Mouse (Mus musculus): Measurements from ENCODE around the gene Aqp7.
"Not testable (repeated sequence)": the region's sequence is repeated elsewhere in the genome, so short reads cannot be mapped to it uniquely, and the experiment has no call there.

Gene Aqp7

DNA sequence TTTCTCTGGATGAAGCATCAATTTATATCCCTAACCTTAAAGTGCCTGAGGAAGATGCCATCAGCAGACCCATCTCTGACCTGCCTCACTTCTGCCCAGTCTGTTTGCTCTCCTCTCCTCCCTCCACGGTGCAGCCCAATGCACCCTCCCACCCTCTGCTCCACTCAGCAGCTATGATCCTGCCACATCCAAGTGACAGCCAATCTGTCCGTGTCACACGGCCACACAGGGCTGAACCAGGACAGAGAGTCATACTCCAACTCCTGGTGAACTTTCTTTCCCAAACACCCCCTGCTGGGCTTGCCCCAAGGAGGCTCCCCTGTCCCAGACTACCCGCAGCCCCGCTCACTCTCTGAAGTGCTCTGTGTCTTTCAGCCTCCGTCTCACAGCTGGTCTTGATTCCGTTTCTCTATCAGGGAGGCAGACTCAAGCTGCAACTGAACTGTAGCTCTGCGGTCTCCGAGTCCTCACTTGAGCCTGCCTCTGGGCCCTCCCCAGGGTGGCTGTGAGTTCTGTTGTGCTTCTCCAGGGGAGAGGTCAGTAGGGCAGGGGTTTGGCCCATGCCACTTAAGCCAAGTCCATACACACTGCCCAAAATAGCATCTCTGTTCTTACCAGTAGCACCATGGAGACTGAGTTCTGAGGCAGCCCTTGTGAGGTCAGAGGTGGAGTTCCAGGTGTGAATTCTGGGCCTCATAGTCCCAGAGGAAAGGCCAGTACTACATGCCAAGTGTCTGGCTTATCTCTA, at the start of gene Aqp7:
Gene Aqp7, minus strand, starts transcription at position 616 of the 748 bp plus-strand sequence.
- no peak for DNase-seq

DNA sequence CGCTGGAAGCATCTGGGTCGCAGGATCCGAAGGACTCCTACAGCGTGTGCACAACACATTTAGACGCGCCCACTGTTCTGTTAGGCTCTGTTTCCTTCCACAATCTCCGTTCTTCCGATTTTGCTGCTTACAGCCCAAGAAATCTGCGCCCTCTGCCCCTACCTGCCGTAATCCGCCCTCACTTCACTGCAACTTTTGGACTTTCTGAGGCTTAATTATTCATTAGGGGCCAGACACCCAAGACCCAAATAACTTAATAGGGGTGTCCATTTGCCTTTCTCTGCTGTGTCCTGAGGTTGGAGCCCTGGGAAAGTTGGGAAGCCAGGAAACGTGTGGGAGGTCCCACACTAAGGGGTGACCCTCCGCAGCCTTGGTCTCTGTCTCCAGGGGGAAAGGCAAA, 49.4 kb upstream of the Aqp7 start:
- no peak for DNase-seq

DNA sequence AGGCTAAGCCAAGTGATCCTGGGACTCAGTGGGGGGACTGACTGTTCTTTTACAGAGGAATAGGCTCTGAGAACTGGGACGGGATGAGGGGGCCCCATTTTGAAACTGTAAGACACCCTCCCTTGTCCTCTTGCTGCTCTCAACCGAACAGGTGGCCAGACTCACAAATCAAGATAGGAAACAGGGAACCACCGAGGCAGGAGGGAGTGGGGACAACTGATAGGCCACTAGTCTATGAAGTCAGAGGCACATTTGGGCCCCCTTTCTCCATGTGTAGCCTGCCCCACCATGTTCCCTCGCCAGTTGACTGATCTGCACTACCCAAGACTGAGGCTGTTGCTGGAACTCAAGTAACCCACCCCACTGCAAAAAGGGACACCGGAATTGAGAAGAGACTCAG, 48.9 kb upstream of the Aqp7 start:
- DNase-seq, result no peak

DNA sequence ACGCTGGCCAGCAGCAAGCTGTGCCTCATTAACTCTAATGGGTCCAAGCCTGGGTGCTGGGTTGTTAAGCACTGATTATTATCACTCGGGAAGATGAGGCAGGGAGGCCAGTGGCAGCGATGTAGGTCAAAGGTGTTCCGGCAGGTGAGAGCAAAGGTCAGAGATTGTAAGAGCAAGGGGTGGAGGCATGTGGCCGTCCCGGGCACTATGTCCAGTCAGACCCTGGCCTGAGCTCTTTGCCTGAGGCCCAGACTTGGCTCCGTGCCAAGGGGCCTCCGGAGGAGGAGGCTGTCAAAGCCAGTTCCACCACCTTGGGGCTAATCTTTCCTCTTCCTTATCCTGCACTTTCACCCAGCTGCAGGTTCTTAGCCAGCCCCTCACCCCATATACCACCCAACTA, 48.2 kb upstream of the Aqp7 start:
- DNase-seq, result no peak

DNA sequence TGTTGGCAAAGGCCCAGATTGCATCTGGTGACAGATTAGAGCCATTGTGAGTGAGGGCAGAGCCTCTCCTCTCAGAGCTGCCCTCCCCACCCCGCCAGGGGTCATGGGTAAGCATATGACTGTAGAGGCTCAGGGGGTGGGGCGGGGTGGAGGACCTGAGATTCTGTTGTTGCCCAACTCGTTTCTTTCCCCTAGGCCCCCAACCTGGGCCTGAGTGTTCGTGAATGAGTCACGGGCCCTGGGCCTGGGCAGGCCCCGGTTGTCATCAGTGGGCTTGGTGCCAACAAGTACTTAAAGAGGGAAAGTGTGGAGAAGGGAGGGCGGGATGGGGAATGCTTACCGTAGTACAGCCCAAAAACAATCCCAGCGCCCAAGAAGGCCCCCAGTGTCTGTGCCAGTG, 46.4 kb upstream of the Aqp7 start:
- no peak for DNase-seq

- DNase-seq, result no peak
Observed at GRCm38 (mm10) chr4:41092958-41093357, 45.0 kb upstream of the Aqp7 start.

DNA sequence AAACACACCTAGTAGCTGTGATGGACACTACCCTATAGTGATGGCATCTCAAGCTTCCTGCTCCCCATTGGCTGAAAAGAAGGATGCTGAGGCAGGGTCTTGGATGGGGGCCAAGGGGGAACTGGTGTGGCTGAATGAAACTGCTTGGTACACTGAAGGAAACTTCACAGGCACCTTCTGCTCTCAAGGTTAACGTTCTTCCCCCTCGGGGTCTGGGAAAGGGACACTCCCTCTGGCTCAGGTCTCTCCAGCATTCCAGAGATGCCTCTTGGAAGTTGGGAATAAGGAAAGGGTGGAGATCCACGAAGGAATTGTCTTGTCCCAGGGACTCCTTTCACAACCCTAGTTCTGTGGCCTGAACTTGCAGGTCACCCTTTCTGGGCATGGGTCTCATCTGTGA, 43.5 kb upstream of the Aqp7 start:
- DNase-seq, result no peak

GRCm38 (mm10) chr4:41089705-41090104, 41.8 kb upstream of the Aqp7 start:
- no peak for DNase-seq

GRCm38 (mm10) chr4:41089189-41089588, 41.2 kb upstream of the Aqp7 start:
- DNase-seq, result no peak

GRCm38 (mm10) chr4:41087459-41088298, 39.7 kb upstream of the Aqp7 start:
- DNase-seq, result no peak

GRCm38 (mm10) chr4:41086947-41087346, 39.0 kb upstream of the Aqp7 start:
- DNase-seq, result no peak

- no peak for DNase-seq
Observed at GRCm38 (mm10) chr4:41084819-41085218, 36.9 kb upstream of the Aqp7 start.

GRCm38 (mm10) chr4:41082803-41083202, 34.9 kb upstream of the Aqp7 start:
- not testable (repeated sequence) for DNase-seq

DNA sequence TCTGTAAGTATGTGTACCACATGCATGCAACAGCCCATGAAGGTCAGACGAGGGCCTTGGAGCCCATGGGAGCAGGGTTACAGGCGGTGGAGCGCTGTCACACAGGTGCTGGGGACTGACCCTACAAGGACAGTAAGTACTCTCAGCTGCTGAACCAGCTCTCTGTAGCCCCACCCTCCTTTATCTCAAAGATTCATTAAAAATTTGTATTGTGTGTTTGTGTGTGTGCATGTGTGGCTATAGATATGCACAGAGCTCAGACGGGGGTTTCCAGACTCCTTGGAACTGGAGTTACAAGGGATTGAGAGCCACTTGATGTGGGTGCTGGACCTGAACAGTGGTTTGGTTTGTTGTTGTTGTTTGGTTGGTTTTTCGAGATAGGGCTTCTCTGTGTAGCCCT, 33.8 kb upstream of the Aqp7 start:
- DNase-seq, result no peak

DNA sequence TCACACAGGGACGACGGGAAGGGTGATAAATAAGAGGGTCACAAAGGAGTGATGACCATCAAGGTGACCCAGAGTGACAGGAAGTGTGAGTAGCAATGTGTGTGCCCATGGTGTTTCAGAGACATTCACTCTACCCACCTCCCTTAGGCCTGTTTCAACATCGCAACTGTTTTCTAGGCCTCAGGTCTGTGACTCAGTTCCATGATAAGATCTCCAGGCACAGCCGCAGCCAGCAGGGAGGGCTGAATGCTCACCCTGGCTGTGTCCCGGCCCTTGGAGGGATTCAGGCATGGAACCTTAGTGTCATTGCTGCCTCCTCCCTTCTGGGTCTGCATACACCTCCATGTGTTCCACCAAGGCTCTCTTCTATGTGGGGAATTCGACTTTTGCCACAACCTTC, 30.8 kb upstream of the Aqp7 start:
- no peak for DNase-seq

DNA sequence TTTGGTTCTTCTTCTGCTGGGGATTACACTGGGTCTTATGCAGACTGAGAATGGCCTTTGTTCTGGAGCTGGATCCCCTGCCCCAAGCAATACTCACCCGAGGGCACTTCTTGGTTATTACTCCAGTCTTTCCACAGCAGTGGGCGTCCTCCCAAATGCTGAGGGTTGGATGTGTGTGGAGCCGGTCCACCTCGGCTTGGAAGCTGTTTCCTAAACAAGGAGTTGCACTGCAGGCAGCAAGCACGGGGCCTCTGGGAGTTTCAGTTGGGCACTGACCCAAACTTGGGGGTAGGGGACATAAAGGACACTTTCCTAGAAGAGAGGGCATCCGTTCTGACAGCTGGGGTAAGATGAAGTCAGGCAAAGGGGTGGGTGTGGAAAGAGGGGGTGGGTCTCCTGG, 26.5 kb upstream of the Aqp7 start:
- DNase-seq, result no peak

- no peak for DNase-seq
Observed at GRCm38 (mm10) chr4:41073008-41073817, 25.3 kb upstream of the Aqp7 start.

DNA sequence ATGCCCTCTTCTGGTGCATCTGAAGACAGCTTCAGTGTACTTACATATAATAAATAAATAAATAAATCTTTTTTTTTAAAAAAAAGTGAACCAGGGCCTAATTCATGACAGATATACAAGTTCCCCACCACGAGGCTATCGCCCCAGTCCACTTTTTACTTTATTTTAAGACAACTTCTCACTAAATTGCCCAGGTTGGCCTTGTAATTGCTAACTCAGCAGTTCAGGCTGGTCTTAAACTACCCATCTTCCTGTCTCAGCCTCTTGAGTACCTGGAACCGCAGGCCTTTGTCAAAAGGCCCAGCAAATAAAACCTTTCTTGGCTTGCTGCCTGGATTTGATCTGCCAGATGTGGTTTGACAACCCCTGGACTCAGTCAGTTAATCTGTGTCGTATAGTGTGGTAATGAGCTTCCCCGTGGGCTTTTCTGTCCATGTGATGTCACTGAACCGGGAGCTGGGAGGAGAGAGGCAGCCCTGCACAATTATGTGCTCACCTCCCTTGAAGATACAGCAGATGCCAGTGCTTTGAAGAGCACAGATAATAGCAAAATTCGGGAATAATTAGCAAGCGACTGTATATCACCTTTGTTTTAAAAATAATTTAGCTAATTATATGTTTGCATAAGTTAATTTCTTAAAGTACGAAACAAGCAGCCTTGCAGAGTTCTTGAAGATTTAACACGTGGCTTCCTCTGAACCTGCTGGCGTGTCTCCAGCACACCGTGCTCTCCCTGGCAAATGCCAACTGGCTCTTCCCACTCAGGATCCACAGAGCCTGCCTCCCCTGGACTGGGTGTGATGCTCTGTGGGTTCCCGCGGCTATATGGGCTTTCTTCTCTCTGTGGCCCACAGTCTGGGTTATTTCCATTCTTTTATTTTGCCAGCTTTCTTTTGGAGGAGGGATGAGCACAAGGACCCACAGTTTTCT, 23.8 kb upstream of the Aqp7 start:
- no peak for DNase-seq

GRCm38 (mm10) chr4:41065196-41065595, 17.3 kb upstream of the Aqp7 start:
- DNase-seq, result no peak

DNA sequence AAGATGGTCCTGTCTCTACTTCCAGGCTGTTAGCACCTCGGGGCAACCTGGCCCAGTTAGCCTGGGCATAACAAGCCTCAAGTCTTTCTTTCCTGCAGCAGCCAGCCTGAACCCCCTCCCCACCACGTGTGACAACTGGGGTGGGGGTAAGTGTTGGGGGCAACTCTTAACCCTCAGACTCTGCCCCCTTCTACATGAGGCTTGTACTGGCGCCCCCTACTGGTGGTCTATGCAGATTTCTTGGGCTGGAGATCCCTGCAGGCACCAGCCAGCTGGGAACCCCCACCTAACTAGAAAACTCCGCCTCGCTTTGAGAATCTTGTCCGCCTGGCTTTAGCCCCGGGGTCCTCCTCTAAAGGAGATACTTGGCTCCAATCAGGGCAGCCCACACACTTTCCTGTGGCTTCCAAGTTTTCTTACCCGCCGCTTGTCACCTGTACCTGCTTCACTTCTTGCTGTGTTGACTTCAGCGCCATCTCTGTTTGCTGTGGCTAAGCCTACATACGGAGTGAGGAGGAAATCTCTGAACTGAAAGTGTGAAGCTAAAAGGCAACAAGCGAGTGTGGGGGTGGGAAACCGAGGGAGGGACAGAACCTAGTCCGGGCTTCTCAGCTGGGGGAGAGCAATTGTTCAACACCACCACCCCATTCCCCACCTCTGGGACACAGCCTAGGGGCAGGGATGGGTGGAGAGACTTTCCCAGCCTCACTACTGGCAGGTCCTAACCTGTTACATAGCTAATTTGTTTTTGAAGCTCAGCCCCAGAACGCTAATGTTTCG, 16.1 kb upstream of the Aqp7 start:
- peak; percentile 45 for DNase-seq

DNA sequence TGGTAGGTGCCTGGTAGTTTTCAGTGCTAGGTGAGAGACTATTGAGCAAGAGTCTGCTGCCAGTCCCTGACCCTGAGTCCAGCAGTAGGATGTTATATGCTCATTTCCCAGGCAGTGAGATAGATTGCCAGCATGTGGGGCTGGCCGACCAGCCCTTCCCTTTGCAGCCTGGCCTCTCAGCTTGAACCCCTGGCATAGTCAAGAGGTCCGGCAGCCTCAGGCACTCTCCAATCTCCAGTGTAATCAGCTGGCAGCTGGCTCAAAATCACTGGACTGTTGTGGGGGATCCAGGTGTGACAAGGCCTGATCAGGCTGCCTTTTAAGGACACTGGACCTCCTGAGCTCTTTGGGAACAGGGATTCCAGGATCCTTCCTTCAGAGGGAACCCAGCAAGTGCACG, 15.4 kb upstream of the Aqp7 start:
- DNase-seq, result no peak

- DNase-seq, result no peak
Observed at GRCm38 (mm10) chr4:41057361-41057760, 9.4 kb upstream of the Aqp7 start.

Data from thymus, postnatal 14 days (tissue).